Mouse (Mus musculus): Measurements from ENCODE around the gene Cldn12. TPM values are rescaled to one million over a fixed set of nuclear protein-coding genes. Genes with fewer than 3 reads are reported as not detected.

The Cldn12 gene
- polyA plus RNA-seq, 1 experiment from 2014 or later: 24.6 TPM

DNA sequence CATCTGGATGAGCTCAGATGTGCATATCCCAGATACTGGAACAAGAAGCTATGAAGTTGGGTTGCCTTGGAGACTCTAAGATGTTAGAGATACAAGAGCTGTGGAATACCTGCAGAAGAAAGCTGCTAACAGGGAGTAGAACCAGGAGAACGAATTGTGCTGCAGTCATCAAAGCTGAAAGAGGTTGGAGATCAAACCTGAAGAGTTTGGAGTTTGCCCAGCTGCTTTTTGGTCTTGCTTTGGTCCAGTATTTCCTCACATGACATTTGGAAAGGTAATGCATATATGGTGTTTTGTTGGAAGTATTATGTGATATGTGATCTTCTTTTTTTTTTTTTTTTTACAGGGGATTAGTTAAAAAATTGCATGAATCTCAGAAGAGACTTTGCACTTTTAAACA, 21.4 kb upstream of the Cldn12 start:
- Histone ChIP-seq H3K4me1 (ENCODE audit: control insufficient read depth, insufficient read depth, low read length) (no peaks in the 10 kb centered on the region), H3K4me2 (replicated peaks; ENCODE audit: low read depth, low read length) (no peak overlapping the region), H3K4me3 (ENCODE audit: low read depth, low read length) (no peak overlapping the region), H3K9ac (replicated peaks; ENCODE audit: low read depth, low read length) (no peak overlapping the region), H3K27ac (ENCODE audit: low read length) (no peak overlapping the region), H3K36me3 (ENCODE audit: control insufficient read depth, insufficient read depth, low read length) (peaks cover 7% of the 10 kb centered on the region; the same call in 1 of the 2 replicates), H3K9me3 (ENCODE audit: control insufficient read depth, low read depth, low read length) (no peaks in the 10 kb centered on the region), H3K27me3 (ENCODE audit: control insufficient read depth, insufficient read depth, low read length) (no peaks in the 10 kb centered on the region)
- WGBS: 87% methylated on average over 1 of the region's 1 CpGs
- no peak for ATAC-seq (ENCODE audit: insufficient number of reproducible peaks, insufficient read depth, low FRiP score, low read depth)

DNA sequence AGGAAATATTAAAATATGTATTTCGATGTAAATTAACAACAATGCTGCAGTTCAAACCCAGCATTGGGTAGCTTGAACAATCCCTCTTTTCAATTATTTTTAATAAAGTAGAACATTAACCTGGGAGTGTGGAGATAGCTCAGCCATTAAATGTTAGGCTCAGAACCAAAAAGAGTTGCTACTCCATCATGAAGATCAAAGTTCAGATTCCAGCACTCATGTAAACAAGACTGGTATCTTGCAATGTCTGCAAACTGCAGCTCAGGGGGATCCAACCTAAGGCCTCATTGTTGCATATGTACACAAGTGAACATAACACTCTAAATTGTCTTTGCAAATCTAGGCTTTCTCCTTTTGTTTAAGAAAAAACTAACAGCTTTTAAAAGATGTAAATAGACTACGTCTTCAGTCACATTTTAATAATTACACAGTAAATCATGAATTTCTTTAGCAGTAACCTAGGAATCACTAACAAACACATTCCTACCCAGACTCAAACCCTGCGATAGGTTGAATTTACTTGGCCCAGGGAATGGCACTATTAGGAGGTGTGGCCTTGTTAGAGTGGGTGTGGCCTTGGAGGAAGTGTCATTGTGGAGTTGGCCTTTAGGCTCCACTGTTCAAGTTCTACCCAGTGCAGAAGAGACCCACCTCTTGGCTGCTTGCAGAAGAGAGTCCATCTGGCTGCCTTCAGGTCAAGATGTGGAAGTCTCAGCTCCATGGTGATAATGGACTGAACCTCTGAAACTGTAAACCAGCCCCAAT, 19.1 kb upstream of the Cldn12 start:
- H3K9ac ChIP-seq (replicated peaks; ENCODE audit: low read depth, low read length): no peak overlapping the region
- whole genome bisulfite sequencing: 77% methylated on average over 3 of the region's 3 CpGs
- ATAC-seq (ENCODE audit: insufficient number of reproducible peaks, insufficient read depth, low FRiP score, low read depth): no peak
- no peak overlapping the region for H3K4me3 ChIP-seq (ENCODE audit: low read depth, low read length)
- no peaks in the 10 kb centered on the region for H3K9me3 ChIP-seq (ENCODE audit: control insufficient read depth, low read depth, low read length)
- H3K27ac ChIP-seq (ENCODE audit: low read length): no peak overlapping the region
- H3K4me1 ChIP-seq (ENCODE audit: control insufficient read depth, insufficient read depth, low read length): no peaks in the 10 kb centered on the region
- no peaks in the 10 kb centered on the region for H3K27me3 ChIP-seq (ENCODE audit: control insufficient read depth, insufficient read depth, low read length)
- H3K36me3 ChIP-seq (ENCODE audit: control insufficient read depth, insufficient read depth, low read length): no peaks in the 10 kb centered on the region
- no peak overlapping the region for H3K4me2 ChIP-seq (replicated peaks; ENCODE audit: low read depth, low read length)

DNA sequence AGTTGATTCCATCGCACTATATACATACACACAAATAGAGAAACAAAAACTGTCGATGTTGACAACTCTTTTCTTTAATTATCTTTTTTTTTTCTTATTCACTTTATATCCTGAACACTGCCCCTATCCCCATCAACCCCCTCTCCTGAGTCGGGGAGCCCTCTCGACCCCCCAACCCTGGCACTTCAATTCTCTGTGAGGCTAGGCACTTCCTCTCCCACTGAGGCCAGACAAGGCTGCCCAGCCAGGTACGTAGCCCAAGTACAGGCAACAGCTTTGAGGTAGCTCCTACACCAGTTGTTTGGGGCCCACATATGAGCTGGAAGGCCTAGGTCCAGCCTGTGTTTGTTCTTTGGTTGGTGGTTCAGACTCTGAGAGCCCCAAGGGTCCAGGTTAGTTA, 653 bp upstream of the Cldn12 start:
- Histone ChIP-seq H3K9me3 (ENCODE audit: control insufficient read depth, low read depth, low read length) (no peaks in the 10 kb centered on the region), H3K4me3 (ENCODE audit: low read depth, low read length) (no peak overlapping the region), H3K27me3 (ENCODE audit: control insufficient read depth, insufficient read depth, low read length) (no peaks in the 10 kb centered on the region), H3K4me2 (replicated peaks; ENCODE audit: low read depth, low read length) (no peak overlapping the region), H3K9ac (replicated peaks; ENCODE audit: low read depth, low read length) (no peak overlapping the region), H3K27ac (ENCODE audit: low read length) (no peak overlapping the region), H3K36me3 (ENCODE audit: control insufficient read depth, insufficient read depth, low read length) (no peaks in the 10 kb centered on the region; the same call in 1 of the 2 replicates), H3K4me1 (ENCODE audit: control insufficient read depth, insufficient read depth, low read length) (no peaks in the 10 kb centered on the region)
- WGBS: 81% methylated on average over 5 of the region's 5 CpGs
- no peak for ATAC-seq (ENCODE audit: insufficient number of reproducible peaks, insufficient read depth, low FRiP score, low read depth)

DNA sequence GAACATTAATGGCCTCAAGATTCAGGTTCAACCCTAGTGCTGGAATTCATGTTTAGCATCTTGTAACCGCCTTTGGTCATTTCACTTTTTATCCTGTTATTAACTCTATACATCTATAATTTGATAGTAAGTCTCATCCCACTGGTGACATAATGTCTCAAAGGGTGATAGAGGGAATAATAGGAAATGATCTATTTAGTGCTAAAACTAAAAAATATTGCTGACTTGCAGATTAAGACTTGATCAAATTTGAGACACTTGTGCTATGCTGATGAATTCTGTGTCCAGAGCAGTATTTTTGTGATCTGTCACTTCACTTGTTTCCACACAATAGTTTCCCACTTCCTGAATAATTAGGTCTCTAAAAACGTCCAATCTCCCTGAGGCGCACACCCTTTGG, 3.4 kb downstream of the Cldn12 start:
- WGBS: 85% methylated on average over 3 of the region's 3 CpGs
- H3K9me3 ChIP-seq (ENCODE audit: control insufficient read depth, low read depth, low read length): no peaks in the 10 kb centered on the region
- no peak overlapping the region for H3K4me3 ChIP-seq (ENCODE audit: low read depth, low read length)
- H3K27ac ChIP-seq (ENCODE audit: low read length): no peak overlapping the region
- H3K4me1 ChIP-seq (ENCODE audit: control insufficient read depth, insufficient read depth, low read length): no peaks in the 10 kb centered on the region
- no peak for ATAC-seq (ENCODE audit: insufficient number of reproducible peaks, insufficient read depth, low FRiP score, low read depth)
- no peak overlapping the region for H3K4me2 ChIP-seq (replicated peaks; ENCODE audit: low read depth, low read length)
- no peak overlapping the region for H3K9ac ChIP-seq (replicated peaks; ENCODE audit: low read depth, low read length)
- H3K36me3 ChIP-seq (ENCODE audit: control insufficient read depth, insufficient read depth, low read length): peaks cover 10% of the 10 kb centered on the region; the same call in 1 of the 2 replicates
- no peaks in the 10 kb centered on the region for H3K27me3 ChIP-seq (ENCODE audit: control insufficient read depth, insufficient read depth, low read length)

DNA sequence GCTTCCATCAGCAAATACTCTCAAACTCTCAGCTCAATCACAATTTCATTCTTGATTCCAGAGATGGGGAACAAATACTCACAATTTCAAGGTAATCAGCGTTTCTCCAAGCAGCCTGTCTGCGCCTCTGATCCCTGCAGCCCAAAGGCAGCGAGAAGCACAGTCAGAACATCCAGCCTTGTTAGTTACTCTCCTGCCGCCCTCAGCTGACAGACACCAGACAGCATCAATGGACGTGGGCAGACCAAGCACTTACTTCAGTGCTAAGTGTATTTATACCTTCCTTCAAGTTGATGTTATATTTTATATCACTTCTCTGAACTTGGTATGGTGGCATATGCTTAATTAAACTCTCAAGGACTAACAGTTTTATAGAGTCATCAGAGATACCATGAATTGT, 3.8 kb downstream of the Cldn12 start:
- no peaks in the 10 kb centered on the region for H3K9me3 ChIP-seq (ENCODE audit: control insufficient read depth, low read depth, low read length)
- H3K4me2 ChIP-seq (replicated peaks; ENCODE audit: low read depth, low read length): no peak overlapping the region
- H3K4me1 ChIP-seq (ENCODE audit: control insufficient read depth, insufficient read depth, low read length): no peaks in the 10 kb centered on the region
- ATAC-seq (ENCODE audit: insufficient number of reproducible peaks, insufficient read depth, low FRiP score, low read depth): no peak
- WGBS: 79% methylated on average over 5 of the region's 5 CpGs
- peaks cover 10% of the 10 kb centered on the region; the same call in 1 of the 2 replicates for H3K36me3 ChIP-seq (ENCODE audit: control insufficient read depth, insufficient read depth, low read length)
- no peak overlapping the region for H3K9ac ChIP-seq (replicated peaks; ENCODE audit: low read depth, low read length)
- no peaks in the 10 kb centered on the region for H3K27me3 ChIP-seq (ENCODE audit: control insufficient read depth, insufficient read depth, low read length)
- H3K27ac ChIP-seq (ENCODE audit: low read length): no peak overlapping the region
- no peak overlapping the region for H3K4me3 ChIP-seq (ENCODE audit: low read depth, low read length)

DNA sequence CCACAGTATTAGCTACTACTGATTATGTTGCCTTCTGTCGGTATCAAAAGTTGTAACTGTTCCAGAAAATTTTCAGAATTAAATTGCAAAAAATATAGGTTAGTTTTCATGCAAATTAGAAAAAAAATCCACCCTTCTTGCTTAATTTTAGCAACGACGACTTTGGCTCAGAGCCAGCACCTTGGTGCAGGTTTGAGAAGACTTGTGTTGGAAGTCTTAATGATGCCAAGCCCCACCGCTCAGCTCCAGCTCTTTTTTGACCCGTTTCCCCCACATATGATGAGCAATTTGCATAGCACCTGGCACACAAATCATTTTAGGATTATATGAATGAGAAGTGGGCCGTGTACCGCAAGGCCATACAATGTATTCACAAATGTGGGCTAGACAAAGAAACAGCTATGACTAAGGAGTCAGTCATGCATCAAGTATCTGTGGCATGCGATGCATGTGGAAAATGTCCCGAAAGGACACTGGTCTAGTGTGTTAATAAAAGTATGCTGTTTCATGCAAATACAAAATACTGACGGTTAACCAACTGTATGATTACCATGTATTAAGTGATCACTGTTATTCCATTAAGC, 4.4 kb downstream of the Cldn12 start:
- H3K4me2 ChIP-seq (replicated peaks; ENCODE audit: low read depth, low read length): no peak overlapping the region
- peaks cover 10% of the 10 kb centered on the region; the same call in 1 of the 2 replicates for H3K36me3 ChIP-seq (ENCODE audit: control insufficient read depth, insufficient read depth, low read length)
- no peak overlapping the region for H3K4me3 ChIP-seq (ENCODE audit: low read depth, low read length)
- no peaks in the 10 kb centered on the region for H3K9me3 ChIP-seq (ENCODE audit: control insufficient read depth, low read depth, low read length)
- no peak overlapping the region for H3K27ac ChIP-seq (ENCODE audit: low read length)
- H3K4me1 ChIP-seq (ENCODE audit: control insufficient read depth, insufficient read depth, low read length): no peaks in the 10 kb centered on the region
- no peaks in the 10 kb centered on the region for H3K27me3 ChIP-seq (ENCODE audit: control insufficient read depth, insufficient read depth, low read length)
- no peak overlapping the region for H3K9ac ChIP-seq (replicated peaks; ENCODE audit: low read depth, low read length)
- no peak for ATAC-seq (ENCODE audit: insufficient number of reproducible peaks, insufficient read depth, low FRiP score, low read depth)
- WGBS: 81% methylated on average over 10 of the region's 10 CpGs

DNA sequence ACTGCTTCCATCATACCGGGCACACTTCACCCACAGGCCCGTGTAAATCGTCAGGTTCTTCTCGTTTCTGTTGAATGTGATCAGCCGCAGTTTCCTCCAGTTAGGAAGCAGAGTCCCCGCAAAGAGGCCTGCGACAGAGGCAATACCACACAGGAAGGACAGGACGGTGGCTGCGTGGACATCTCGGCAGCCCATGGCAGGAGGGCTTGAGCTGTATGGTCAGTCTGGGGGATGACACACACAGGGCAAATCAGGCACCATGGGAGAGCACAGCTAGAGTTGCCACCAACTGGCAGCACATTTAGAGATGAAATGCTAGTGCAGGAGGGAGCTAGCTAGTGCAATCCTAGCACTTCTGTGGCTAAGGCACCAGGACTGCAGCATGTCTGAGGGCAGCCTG, 6.5 kb downstream of the Cldn12 start:
- H3K4me3 ChIP-seq (ENCODE audit: low read depth, low read length): no peak overlapping the region
- no peaks in the 10 kb centered on the region for H3K4me1 ChIP-seq (ENCODE audit: control insufficient read depth, insufficient read depth, low read length)
- peaks cover 10% of the 10 kb centered on the region; the same call in 1 of the 2 replicates for H3K36me3 ChIP-seq (ENCODE audit: control insufficient read depth, insufficient read depth, low read length)
- no peak overlapping the region for H3K9ac ChIP-seq (replicated peaks; ENCODE audit: low read depth, low read length)
- no peak overlapping the region for H3K27ac ChIP-seq (ENCODE audit: low read length)
- no peaks in the 10 kb centered on the region for H3K9me3 ChIP-seq (ENCODE audit: control insufficient read depth, low read depth, low read length)
- 82% methylated on average over 10 of the region's 10 CpGs for WGBS
- ATAC-seq (ENCODE audit: insufficient number of reproducible peaks, insufficient read depth, low FRiP score, low read depth): no peak
- no peaks in the 10 kb centered on the region for H3K27me3 ChIP-seq (ENCODE audit: control insufficient read depth, insufficient read depth, low read length)
- H3K4me2 ChIP-seq (replicated peaks; ENCODE audit: low read depth, low read length): no peak overlapping the region

DNA sequence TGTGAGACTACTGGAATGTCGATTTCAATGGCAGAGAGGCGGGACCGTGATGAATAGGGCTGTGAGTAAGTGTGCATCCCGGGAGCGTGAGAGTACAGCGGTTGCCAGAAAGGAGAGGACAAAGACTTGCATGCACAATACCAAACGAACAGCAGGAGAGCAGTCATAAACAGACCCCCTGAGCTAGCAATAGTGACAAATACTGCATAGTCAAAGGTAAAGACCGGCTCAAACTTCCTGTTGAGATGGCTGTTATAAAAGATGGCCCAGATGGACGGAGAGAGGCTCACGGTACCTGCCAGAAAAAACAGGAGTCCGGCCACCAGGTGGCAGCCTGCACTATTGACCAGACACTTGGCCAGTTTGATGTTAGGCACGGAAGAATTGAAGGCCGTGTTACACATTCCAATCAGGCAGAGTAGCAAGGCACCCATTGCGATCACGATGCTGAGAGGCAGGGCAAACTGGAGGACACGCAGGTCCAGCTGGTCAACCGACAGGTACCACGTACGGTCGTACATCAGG, 7.0 kb downstream of the Cldn12 start:
- peaks cover 10% of the 10 kb centered on the region; the same call in 1 of the 2 replicates for H3K36me3 ChIP-seq (ENCODE audit: control insufficient read depth, insufficient read depth, low read length)
- ATAC-seq (ENCODE audit: insufficient number of reproducible peaks, insufficient read depth, low FRiP score, low read depth): peak; percentile 61; the same call in 1 of the 2 replicates
- WGBS: 58% methylated on average over 20 of the region's 20 CpGs

More for the DNA sequence above, 7.0 kb downstream of the Cldn12 start:
- Histone ChIP-seq H3K9ac (replicated peaks; ENCODE audit: low read depth, low read length) (no peak overlapping the region), H3K4me1 (ENCODE audit: control insufficient read depth, insufficient read depth, low read length) (no peaks in the 10 kb centered on the region), H3K4me3 (ENCODE audit: low read depth, low read length) (no peak overlapping the region), H3K27me3 (ENCODE audit: control insufficient read depth, insufficient read depth, low read length) (no peaks in the 10 kb centered on the region), H3K4me2 (replicated peaks; ENCODE audit: low read depth, low read length) (no peak overlapping the region), H3K9me3 (ENCODE audit: control insufficient read depth, low read depth, low read length) (no peaks in the 10 kb centered on the region), H3K27ac (ENCODE audit: low read length) (no peak overlapping the region)
